12 mouse cellular contexts compared by ENCODE assay signal in genomic region chr2:43636498-43636897, GRCm38 (mm10).
DNase-seq lines count a peak whose midpoint lies in the region; ATAC-seq and TF ChIP-seq lines count a peak whose summit lies in the region.
"Had no signal": no experiment of that assay in that cellular context is flagged by ENCODE, and none has a peak within 500 bp of the region (broad histone marks: within the 10 kb centered on the region; RNA-seq: fewer than 3 reads in every experiment).

No protein-coding gene starts in this region.

- TF ChIP-seq EP300 in heart, adult 2 months (IDR thresholded peaks at IDR 0.05; ENCODE audit: insufficient read depth, low read depth, low read length) = no peak
- no peak for TF ChIP-seq EP300 in MEL (IDR thresholded peaks at IDR 0.05; ENCODE audit: low read depth in 1 of 2, low read length in 2 of 2)
- no peak for TF ChIP-seq EP300 in stomach, postnatal 0 days (optimal IDR thresholded peaks at IDR 0.05)

- no peak overlapping the region for H3K27ac ChIP-seq in heart, adult 2 months
- H3K27ac ChIP-seq in heart, embryonic 11.5 days (ENCODE audit: low read depth, low read length) = no peak overlapping the region
- no peak overlapping the region for H3K27ac ChIP-seq in lung, embryonic 14.5 days (ENCODE audit: low read depth)
- no peak overlapping the region for H3K27ac ChIP-seq in MEL (ENCODE audit: control insufficient read depth, low read depth, low read length)
- no peak overlapping the region for H3K27ac ChIP-seq in stomach, postnatal 0 days (replicated peaks)
- H3K27ac ChIP-seq: limb, embryonic 10.5 days had no signal

- peak; percentile 48 for TF ChIP-seq CTCF in heart, adult 2 months (IDR thresholded peaks at IDR 0.05)
- TF ChIP-seq CTCF in lung, embryonic 14.5 days (IDR thresholded peaks at IDR 0.05; ENCODE audit: low read depth) = peak; percentile 29; the same call in 1 of the 2 replicates
- TF ChIP-seq CTCF in MEL (IDR thresholded peaks at IDR 0.05 in 2 of 3, conservative IDR thresholded peaks at IDR 0.05 in 1 of 3; ENCODE audit: control insufficient read depth in 1 of 3, insufficient read depth in 1 of 3, low read depth in 2 of 3, low read length in 3 of 3, poor library complexity in 1 of 3, severe bottlenecking in 1 of 3) = peak in 2 of 3 experiments; percentile 35 to 58; a peak in 3 of 6 replicates
- peak; percentile 58 for TF ChIP-seq CTCF in stomach, postnatal 0 days (IDR thresholded peaks at IDR 0.05; ENCODE audit: low read depth)

- no peaks in the 10 kb centered on the region for H3K36me3 ChIP-seq in heart, adult 2 months (ENCODE audit: control insufficient read depth, insufficient read depth, low read length)
- no peaks in the 10 kb centered on the region for H3K36me3 ChIP-seq in heart, embryonic 11.5 days (ENCODE audit: control insufficient read depth, insufficient read depth, low read length)
- no peaks in the 10 kb centered on the region for H3K36me3 ChIP-seq in lung, embryonic 14.5 days (ENCODE audit: insufficient read depth)
- H3K36me3 ChIP-seq in MEL (ENCODE audit: control insufficient read depth in 1 of 2, insufficient read depth in 2 of 2, low read length in 2 of 2) = no peaks in the 10 kb centered on the region
- no peaks in the 10 kb centered on the region for H3K36me3 ChIP-seq in stomach, postnatal 0 days (ENCODE audit: control insufficient read depth, insufficient read depth, low read length)
- H3K36me3 ChIP-seq: limb, embryonic 10.5 days had no signal

- intact Hi-C loops in heart, adult 2 months (cut with DNase I) = no loop called here

- no peaks in the 10 kb centered on the region for H3K27me3 ChIP-seq in heart, adult 2 months (ENCODE audit: control insufficient read depth, insufficient read depth, low read length)
- no peaks in the 10 kb centered on the region for H3K27me3 ChIP-seq in heart, embryonic 11.5 days (ENCODE audit: control insufficient read depth, insufficient read depth, low read length)
- no peaks in the 10 kb centered on the region for H3K27me3 ChIP-seq in lung, embryonic 14.5 days (ENCODE audit: insufficient read depth, low read length)
- 0 out of 4 replicates have a peak, but pooled peaks cover 0 to 2% of the 10 kb centered on the region in 2 experiments for H3K27me3 ChIP-seq in MEL (ENCODE audit: control insufficient read depth in 1 of 2, insufficient read depth in 2 of 2, low read length in 2 of 2)
- H3K27me3 ChIP-seq in stomach, postnatal 0 days (ENCODE audit: control insufficient read depth, insufficient read depth, low read length) = no peaks in the 10 kb centered on the region

- H3K4me3 ChIP-seq in heart, adult 2 months = no peak overlapping the region
- no peak overlapping the region for H3K4me3 ChIP-seq in heart, embryonic 11.5 days (ENCODE audit: low read depth, low read length)
- H3K4me3 ChIP-seq in lung, embryonic 14.5 days (ENCODE audit: low read depth, low read length) = no peak overlapping the region
- no peak overlapping the region for H3K4me3 ChIP-seq in MEL (ENCODE audit: control insufficient read depth in 1 of 2, insufficient read depth in 1 of 2, low read depth in 2 of 2, low read length in 2 of 2)
- H3K4me3 ChIP-seq in stomach, postnatal 0 days (ENCODE audit: low read depth, low read length) = no peak overlapping the region
- H3K4me3 ChIP-seq: erythroblast, embryonic 14.5 days; limb, embryonic 10.5 days had no signal

- no peaks in the 10 kb centered on the region for H3K79me2 ChIP-seq in heart, adult 2 months (replicated peaks; ENCODE audit: control insufficient read depth, insufficient read depth, low read length)
- no peaks in the 10 kb centered on the region for H3K79me2 ChIP-seq in MEL (ENCODE audit: control insufficient read depth, insufficient read depth, low read length, poor library complexity)

- no peaks in the 10 kb centered on the region for H3K4me1 ChIP-seq in heart, adult 2 months (ENCODE audit: control insufficient read depth, insufficient read depth, low read length)
- H3K4me1 ChIP-seq in heart, embryonic 11.5 days (ENCODE audit: control insufficient read depth, insufficient read depth, low read length) = no peaks in the 10 kb centered on the region
- H3K4me1 ChIP-seq in lung, embryonic 14.5 days (ENCODE audit: insufficient read depth) = no peaks in the 10 kb centered on the region
- no peaks in the 10 kb centered on the region for H3K4me1 ChIP-seq in MEL (ENCODE audit: control insufficient read depth in 1 of 2, insufficient read depth in 2 of 2, low read length in 2 of 2)
- no peaks in the 10 kb centered on the region for H3K4me1 ChIP-seq in stomach, postnatal 0 days (replicated peaks; ENCODE audit: control insufficient read depth, insufficient read depth)
- H3K4me1 ChIP-seq: limb, embryonic 10.5 days had no signal

- H3K9ac ChIP-seq in heart, adult 2 months (ENCODE audit: low read depth, low read length) = no peak overlapping the region
- H3K9ac ChIP-seq in heart, embryonic 11.5 days (ENCODE audit: low read depth, low read length) = no peak overlapping the region
- no peak overlapping the region for H3K9ac ChIP-seq in lung, embryonic 14.5 days
- no peak overlapping the region for H3K9ac ChIP-seq in MEL (ENCODE audit: control insufficient read depth, low read depth, low read length, poor library complexity, severe bottlenecking)
- no peak overlapping the region for H3K9ac ChIP-seq in stomach, postnatal 0 days (ENCODE audit: low read length)

- peak; percentile 82 for TF ChIP-seq RAD21 in MEL (IDR thresholded peaks at IDR 0.05; ENCODE audit: low read depth, low read length)

- no peak for DNase-seq in heart, adult 2 months
- peak; percentile 11 for DNase-seq in lung, embryonic 14.5 days
- DNase-seq in lung, postnatal 10 days = no peak
- DNase-seq in MEL (ENCODE audit: low read depth, low spot score) = peak; percentile 23
- DNase-seq in stomach, postnatal 0 days (ENCODE audit: low spot score) = no peak
- no peak for DNase-seq in adrenal gland, postnatal 36 days
- DNase-seq: adrenal gland, postnatal 10 days; cerebellum, postnatal 36 days; kidney, postnatal 25 days had no signal

- no peaks in the 10 kb centered on the region for H3K9me3 ChIP-seq in heart, embryonic 11.5 days (replicated peaks; ENCODE audit: control insufficient read depth, low read length)
- no peaks in the 10 kb centered on the region for H3K9me3 ChIP-seq in lung, embryonic 14.5 days (ENCODE audit: low read depth, low read length)
- no peaks in the 10 kb centered on the region for H3K9me3 ChIP-seq in MEL (replicated peaks; ENCODE audit: insufficient read depth, low read length)
- no peaks in the 10 kb centered on the region for H3K9me3 ChIP-seq in stomach, postnatal 0 days (ENCODE audit: control insufficient read depth, low read length)
- H3K9me3 ChIP-seq: limb, embryonic 10.5 days had no signal

- no peak overlapping the region for H3K4me2 ChIP-seq in heart, embryonic 11.5 days
- no peak overlapping the region for H3K4me2 ChIP-seq in lung, embryonic 14.5 days
- no peak overlapping the region for H3K4me2 ChIP-seq in stomach, postnatal 0 days (replicated peaks; ENCODE audit: low read depth)

- TF ChIP-seq POLR2A in heart, adult 2 months (IDR thresholded peaks at IDR 0.05; ENCODE audit: insufficient read depth, low read depth, low read length) = no peak
- TF ChIP-seq POLR2A in MEL (IDR thresholded peaks at IDR 0.05; ENCODE audit: control insufficient read depth in 1 of 2, insufficient read depth in 1 of 2, low read depth in 1 of 2, low read length in 2 of 2, poor library complexity in 1 of 2) = no peak

- ATAC-seq in heart, embryonic 11.5 days (replicated peaks; ENCODE audit: insufficient number of reproducible peaks, low FRiP score, low TSS enrichment) = no peak
- no peak for ATAC-seq in lung, embryonic 14.5 days (ENCODE audit: insufficient read depth)
- ATAC-seq in stomach, postnatal 0 days (ENCODE audit: low FRiP score, low TSS enrichment) = no peak

TF ChIP-seq in MEL, 35 proteins besides CTCF, POLR2A, EP300 and RAD21:
- no peak for TF ChIP-seq TBP (IDR thresholded peaks at IDR 0.05; ENCODE audit: low read depth, low read length)
- no peak for TF ChIP-seq TCF12 (IDR thresholded peaks at IDR 0.05; ENCODE audit: low read depth, low read length)
- TF ChIP-seq ZC3H11A (IDR thresholded peaks at IDR 0.05; ENCODE audit: low read depth, low read length) = 0 out of 2 replicates have a peak, but pooled peaks have one; percentile 25
- no peak for TF ChIP-seq MAFK (IDR thresholded peaks at IDR 0.05; ENCODE audit: borderline replicate concordance, low read depth, low read length)
- TF ChIP-seq ZMIZ1 (IDR thresholded peaks at IDR 0.05; ENCODE audit: low read depth, low read length) = no peak
- TF ChIP-seq SMC3 (IDR thresholded peaks at IDR 0.05; ENCODE audit: low read depth, low read length) = peak; percentile 43
- TF ChIP-seq E2F4 (IDR thresholded peaks at IDR 0.05; ENCODE audit: borderline replicate concordance, low read depth, low read length) = no peak

Comparison
In these comparisons a context has a peak if more than half of its experiments do, and no peak if none do; other contexts are left out.
1. DNase-seq: peak in lung, embryonic 14.5 days (single experiment) and MEL (single experiment); none in heart, adult 2 months (0 of 2), lung, postnatal 10 days (single experiment), stomach, postnatal 0 days (single experiment) and adrenal gland, postnatal 36 days (0 of 2).
2. Peak in every context shown above with its lines, with median percentiles within 50 percentile points of each other: CTCF ChIP-seq.